ENCODE assay signal across 19 mouse cellular contexts in the genomic region with DNA sequence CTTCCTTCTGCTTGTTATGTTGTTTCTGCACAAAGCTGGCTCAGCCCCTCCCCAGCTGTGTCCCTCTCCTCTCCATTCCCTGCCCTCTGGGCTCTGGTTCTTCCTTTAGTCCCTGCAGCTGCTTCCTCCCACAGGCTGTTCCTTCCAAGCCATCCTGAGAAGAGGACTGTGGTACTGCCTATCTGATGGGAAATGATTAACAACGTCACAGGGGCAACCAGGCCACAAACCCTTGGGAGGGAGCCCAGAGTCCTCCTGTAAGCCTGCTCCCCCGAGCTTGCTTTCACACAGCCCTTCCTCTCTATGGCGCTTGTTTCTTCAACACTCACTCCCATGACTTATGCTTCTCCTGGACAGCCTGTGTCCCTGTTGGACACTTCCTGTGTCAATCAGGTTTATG. TPM values are rescaled to one million over a fixed set of nuclear protein-coding genes. Genes with fewer than 3 reads are reported as not detected.
DNase-seq lines count a peak whose midpoint lies in the region; ATAC-seq and TF ChIP-seq lines count a peak whose summit lies in the region.
"Had no signal": no experiment of that assay in that cellular context is flagged by ENCODE, and none has a peak within 500 bp of the region (broad histone marks: within the 10 kb centered on the region; RNA-seq: fewer than 3 reads in every experiment).

No protein-coding gene starts in this region.

- no peak for TF ChIP-seq CTCF in kidney, adult 2 months (conservative IDR thresholded peaks at IDR 0.05; ENCODE audit: insufficient read depth, insufficient read length, low read depth, low read length)
- TF ChIP-seq CTCF in left cerebral cortex, adult 2 months (IDR thresholded peaks at IDR 0.05): no peak

- no peak for DNase-seq in intestine, embryonic 14.5 days (ENCODE audit: low spot score)
- peak; percentile 41 for DNase-seq in MEL-GATA-1-ER (ENCODE audit: extremely low read depth, low read depth)
- DNase-seq in kidney, adult 2 months: peak; percentile 51
- peak; percentile 39 to 42 for DNase-seq in kidney, postnatal 4 days
- DNase-seq in thymus, postnatal 4 days: no peak
- no peak for DNase-seq in left cerebral cortex, adult 2 months (ENCODE audit: extremely low spot score in 1 of 2, low spot score in 2 of 2)
- DNase-seq in gastrocnemius, postnatal 4 days (ENCODE audit: low spot score in 2 of 2): no peak
- DNase-seq: cerebellum, adult 2 months; midbrain, embryonic 14.5 days; right cerebral cortex, postnatal 25 days; thymus, adult 2 months had no signal

- TF ChIP-seq POLR2A in kidney, adult 2 months (IDR thresholded peaks at IDR 0.05; ENCODE audit: low read depth, low read length): no peak

- ATAC-seq in intestine, embryonic 14.5 days (replicated peaks; ENCODE audit: low FRiP score, low TSS enrichment, low read depth): 0 out of 2 replicates have a peak, but pooled peaks have one; percentile 15
- no peak for ATAC-seq in intestine, embryonic 15.5 days
- ATAC-seq: CD4-positive, CD25-positive, alpha-beta regulatory T cell, adult 4 months; Patski had no signal

- WGBS in intestine, embryonic 14.5 days: 36% methylated on average over 3 of the region's 3 CpGs
- WGBS in intestine, embryonic 15.5 days: 34% methylated on average over 3 of the region's 3 CpGs
- WGBS in kidney, adult 2 months: 11% methylated on average over 3 of the region's 3 CpGs

- no peaks in the 10 kb centered on the region for H3K4me1 ChIP-seq in intestine, embryonic 14.5 days (replicated peaks; ENCODE audit: control insufficient read depth, insufficient read depth, low read length)
- H3K4me1 ChIP-seq in intestine, embryonic 15.5 days (replicated peaks): 0 out of 2 replicates have a peak, but pooled peaks cover 5% of the 10 kb centered on the region
- H3K4me1 ChIP-seq in kidney, adult 2 months (ENCODE audit: control insufficient read depth, insufficient read depth, low read length): no peaks in the 10 kb centered on the region

- intact Hi-C loops in left cerebral cortex, adult 2 months (cut with DNase I): no loop called here

- H3K9me3 ChIP-seq in intestine, embryonic 14.5 days (ENCODE audit: control insufficient read depth, low read length): no peaks in the 10 kb centered on the region
- H3K9me3 ChIP-seq in intestine, embryonic 15.5 days: no peaks in the 10 kb centered on the region
- H3K9me3 ChIP-seq: embryonic facial prominence, embryonic 12.5 days had no signal

- no peak overlapping the region for H3K27ac ChIP-seq in intestine, embryonic 14.5 days (ENCODE audit: low read depth)
- H3K27ac ChIP-seq in intestine, embryonic 15.5 days: no peak overlapping the region
- H3K27ac ChIP-seq in kidney, adult 2 months (ENCODE audit: insufficient read depth, low read depth, low read length): no peak overlapping the region
- no peak overlapping the region for H3K27ac ChIP-seq in left cerebral cortex, adult 2 months
- H3K27ac ChIP-seq: embryonic facial prominence, embryonic 12.5 days; hindbrain, embryonic 14.5 days; layer of hippocampus, adult 2 months; liver, embryonic 14.5 days had no signal

- no peak overlapping the region for H3K4me2 ChIP-seq in intestine, embryonic 14.5 days (ENCODE audit: low read length)
- no peak overlapping the region for H3K4me2 ChIP-seq in intestine, embryonic 15.5 days (replicated peaks)
- H3K4me2 ChIP-seq: embryonic facial prominence, embryonic 12.5 days; heart, embryonic 11.5 days; hindbrain, embryonic 14.5 days had no signal

- no peak overlapping the region for H3K4me3 ChIP-seq in intestine, embryonic 14.5 days (ENCODE audit: low read depth, low read length)
- no peak overlapping the region for H3K4me3 ChIP-seq in intestine, embryonic 15.5 days (replicated peaks)
- no peak overlapping the region for H3K4me3 ChIP-seq in kidney, adult 2 months (ENCODE audit: insufficient read depth, low read depth, low read length)
- no peak overlapping the region for H3K4me3 ChIP-seq in left cerebral cortex, adult 2 months
- H3K4me3 ChIP-seq: embryonic facial prominence, embryonic 12.5 days; layer of hippocampus, adult 2 months had no signal

- no peaks in the 10 kb centered on the region for H3K36me3 ChIP-seq in intestine, embryonic 14.5 days (ENCODE audit: control insufficient read depth, insufficient read depth, low read length)
- no peaks in the 10 kb centered on the region for H3K36me3 ChIP-seq in intestine, embryonic 15.5 days
- no peaks in the 10 kb centered on the region for H3K36me3 ChIP-seq in kidney, adult 2 months (ENCODE audit: control insufficient read depth, insufficient read depth, low read length)
- H3K36me3 ChIP-seq: embryonic facial prominence, embryonic 12.5 days had no signal

- H3K9ac ChIP-seq in intestine, embryonic 14.5 days (ENCODE audit: low read length): no peak overlapping the region
- no peak overlapping the region for H3K9ac ChIP-seq in intestine, embryonic 15.5 days
- H3K9ac ChIP-seq: embryonic facial prominence, embryonic 12.5 days; hindbrain, embryonic 14.5 days; liver, embryonic 14.5 days had no signal

- H3K27me3 ChIP-seq in intestine, embryonic 14.5 days (replicated peaks; ENCODE audit: control insufficient read depth, insufficient read depth, low read length): no peaks in the 10 kb centered on the region
- H3K27me3 ChIP-seq in intestine, embryonic 15.5 days (replicated peaks): no peaks in the 10 kb centered on the region
- no peaks in the 10 kb centered on the region for H3K27me3 ChIP-seq in kidney, adult 2 months (replicated peaks; ENCODE audit: control insufficient read depth, insufficient read depth, low read length)
- H3K27me3 ChIP-seq: embryonic facial prominence, embryonic 12.5 days; Patski had no signal

RNA-seq across cellular contexts. Expression of a gene that starts 16.7 kb away (rescaled TPM):
- 3.1 and 3.5 TPM in 2 replicates for polyA plus RNA-seq in intestine, embryonic 14.5 days (2014; fragmentation: Nextera tagmentation; extraction: Ambion mirVana)
- 8.5 and 8.9 TPM in 2 replicates for polyA plus RNA-seq in intestine, embryonic 15.5 days (2015; fragmentation: Nextera tagmentation; extraction: Ambion mirVana)
- 3.8 TPM in 2 replicates for polyA plus RNA-seq in kidney, adult 2 months (2012; rRNA removed)
- 1 to 10 TPM; 1.2 to 2.0 TPM for total RNA-seq in left cerebral cortex, adult 2 months (2021)
- total RNA-seq in gastrocnemius, postnatal 4 days (2021): 1 to 10 TPM; 9.3 to 9.5 TPM

Comparison
In these comparisons a context has a peak if more than half of its experiments do, and no peak if none do; other contexts are left out.
1. DNase-seq: peak in MEL-GATA-1-ER (single experiment), kidney, adult 2 months (single experiment) and kidney, postnatal 4 days (2 of 2); none in intestine, embryonic 14.5 days (single experiment), thymus, postnatal 4 days (single experiment), left cerebral cortex, adult 2 months (0 of 2) and gastrocnemius, postnatal 4 days (0 of 2).